Mouse (Mus musculus) stomach, embryonic 14.5 days (tissue): Measurements from ENCODE around the gene Samd15. TPM values are rescaled to one million over a fixed set of nuclear protein-coding genes. Genes with fewer than 3 reads are reported as not detected.
"Not testable (repeated sequence)": the region's sequence is repeated elsewhere in the genome, so short reads cannot be mapped to it uniquely, and the experiment has no call there.

Source experiments
- ATAC-seq: fragments of 200-750 bp; cut with Nextera tagmentation; 2 replicates; pipeline ENCODE4 v1.8.0; 2017; ENCODE audit warnings: low read depth, moderate TSS enrichment; ENCODE audit not compliant: insufficient number of reproducible peaks, insufficient read depth, low FRiP score
- H3K27ac ChIP-seq: fragments of 300-500 bp; sonication (generic); 2 replicates; pipeline ENCODE4 v1.5.1; 2014; ENCODE audit warnings: mild to moderate bottlenecking, low read length, moderate library complexity, mixed read lengths
- H3K27me3 ChIP-seq: fragments of 300-500 bp; sonication (generic); 2 replicates; pipeline ENCODE4 v1.6.1; 2014; ENCODE audit warnings: low read length, control low read depth, mixed read lengths; ENCODE audit not compliant: control insufficient read depth, insufficient read depth
- H3K36me3 ChIP-seq: fragments of 300-500 bp; sonication (generic); 2 replicates; pipeline ENCODE4 v1.6.1; 2014; ENCODE audit warnings: mild to moderate bottlenecking, control low read depth, low read length, moderate library complexity, mixed read lengths; ENCODE audit not compliant: control insufficient read depth, insufficient read depth
- H3K4me1 ChIP-seq: fragments of 300-500 bp; sonication (generic); 2 replicates; pipeline ENCODE4 v1.6.1; 2014; ENCODE audit warnings: low read length, control low read depth, mixed read lengths; ENCODE audit not compliant: control insufficient read depth, insufficient read depth
- H3K4me2 ChIP-seq: fragments of 300-500 bp; sonication (generic); replicated peaks from 2 replicates; pipeline ENCODE4 v1.6.1; 2014; ENCODE audit warnings: low read depth, low read length, control low read depth
- H3K4me3 ChIP-seq: fragments of 300-500 bp; sonication (generic); 2 replicates; pipeline ENCODE4 v1.5.1; 2014; ENCODE audit warnings: low read depth, low read length, control low read depth
- H3K9ac ChIP-seq: fragments of 300-500 bp; sonication (generic); replicated peaks from 2 replicates; pipeline ENCODE4 v1.6.1; 2014; ENCODE audit warnings: low read depth, mild to moderate bottlenecking, control low read depth, low read length, moderate library complexity, mixed read lengths
- H3K9me3 ChIP-seq: fragments of 300-500 bp; sonication (generic); 2 replicates; pipeline ENCODE4 v1.6.1; 2016; ENCODE audit warnings: low read depth, low read length, control low read depth; ENCODE audit not compliant: control insufficient read depth
- WGBS: fragments of 180-500 bp; shearing (Covaris S2); extraction: QIAGEN DNeasy Blood & Tissue Kit; methylation state at CpG from one replicate; pipeline ENCODE4 v1.1.7; 2014; 5-methylcytosine and 5-hydroxymethylcytosine counted together
- polyA plus RNA-seq: library from polyadenylated mRNA; unstranded; fragments of >200 nt; fragmentation: Nextera tagmentation; extraction: Ambion mirVana; gene quantifications from 2 replicates; pipeline ENCODE4 v1.2.1, GENCODE M21; 2014

The Samd15 gene
- polyA plus RNA-seq: 1.1 and 2.4 TPM in 2 replicates

DNA sequence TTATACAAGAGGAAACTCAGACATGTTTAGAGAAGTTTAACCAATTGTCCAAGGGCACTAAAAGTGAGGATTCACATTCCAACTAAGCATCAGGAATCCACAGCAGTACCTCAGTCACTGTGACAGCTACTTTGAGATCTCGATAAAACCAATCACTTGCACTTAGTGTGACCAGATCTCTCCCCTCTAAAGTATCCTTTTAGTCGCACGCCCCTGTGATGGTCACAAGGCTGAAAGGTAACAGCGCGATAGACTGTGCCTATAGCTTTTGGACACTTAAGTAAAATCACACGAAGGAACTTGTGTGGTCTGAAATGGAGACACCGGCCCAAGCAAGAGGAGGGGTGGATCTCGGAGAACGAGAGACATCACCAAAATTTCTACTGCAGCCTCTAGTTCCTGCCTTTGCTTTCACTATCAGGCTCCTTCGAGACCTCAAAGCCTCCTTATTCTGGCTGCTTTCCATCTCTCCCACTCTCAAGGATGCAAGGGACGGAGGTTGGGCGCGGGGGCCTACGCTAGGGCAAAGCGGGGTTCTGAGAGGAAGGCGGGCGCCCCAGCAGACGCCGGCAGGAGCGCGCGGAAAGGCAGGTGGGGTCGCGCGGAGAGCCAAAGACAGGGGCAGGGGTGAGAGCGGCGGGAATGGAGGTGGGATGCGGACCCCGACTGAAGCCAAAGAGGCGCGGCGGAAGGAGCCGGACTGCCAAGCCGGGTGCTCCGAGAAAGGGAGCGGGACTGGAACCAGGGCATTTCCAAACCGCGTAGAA, at the start of gene Samd15:
TSS of gene Samd15 (plus strand) at position 518 of the 767 bp plus-strand sequence.
- no peaks in the 10 kb centered on the region for H3K36me3 ChIP-seq
- peak within 1 kb of the TSS; percentile 92 for H3K4me3 ChIP-seq
- H3K27me3 ChIP-seq: no peaks in the 10 kb centered on the region
- peaks cover 6% of the 10 kb centered on the region; the same call in 1 of the 2 replicates for H3K4me1 ChIP-seq
- H3K4me2 ChIP-seq: peak within 1 kb of the TSS; percentile 87
- H3K9ac ChIP-seq: peak within 1 kb of the TSS; percentile 86
- ATAC-seq: peak; percentile 39; the same call in 1 of the 2 replicates
- no peaks in the 10 kb centered on the region for H3K9me3 ChIP-seq
- H3K27ac ChIP-seq: peak within 1 kb of the TSS; percentile 71; the same call in 1 of the 2 replicates
- under 1% methylated on average over 36 of the region's 38 CpGs for WGBS

DNA sequence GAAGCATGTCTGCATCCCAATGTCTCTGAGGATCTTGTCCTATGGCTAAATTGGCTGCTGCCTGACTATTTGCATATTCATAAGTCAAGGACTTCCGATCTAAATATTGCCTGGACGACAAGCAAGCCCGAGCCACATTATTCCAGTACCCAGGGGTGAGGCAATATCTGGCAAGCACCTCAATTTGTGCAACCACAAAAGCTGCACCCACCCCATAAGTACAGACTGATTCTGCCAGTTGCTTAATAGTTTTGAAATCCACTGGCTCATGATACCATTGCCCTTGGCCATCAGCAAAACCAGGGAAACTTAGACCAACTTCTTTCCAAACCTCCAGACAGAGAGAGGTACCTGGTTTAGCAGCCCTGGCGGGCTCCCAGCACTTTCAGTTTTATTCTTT, 45.1 kb upstream of the Samd15 start:
- not testable (repeated sequence) for H3K4me1 ChIP-seq, H3K27ac ChIP-seq, H3K36me3 ChIP-seq, H3K9ac ChIP-seq, H3K4me3 ChIP-seq, H3K4me2 ChIP-seq, ATAC-seq, H3K27me3 ChIP-seq, H3K9me3 ChIP-seq
- WGBS: 94% methylated on average over 4 of the region's 4 CpGs

DNA sequence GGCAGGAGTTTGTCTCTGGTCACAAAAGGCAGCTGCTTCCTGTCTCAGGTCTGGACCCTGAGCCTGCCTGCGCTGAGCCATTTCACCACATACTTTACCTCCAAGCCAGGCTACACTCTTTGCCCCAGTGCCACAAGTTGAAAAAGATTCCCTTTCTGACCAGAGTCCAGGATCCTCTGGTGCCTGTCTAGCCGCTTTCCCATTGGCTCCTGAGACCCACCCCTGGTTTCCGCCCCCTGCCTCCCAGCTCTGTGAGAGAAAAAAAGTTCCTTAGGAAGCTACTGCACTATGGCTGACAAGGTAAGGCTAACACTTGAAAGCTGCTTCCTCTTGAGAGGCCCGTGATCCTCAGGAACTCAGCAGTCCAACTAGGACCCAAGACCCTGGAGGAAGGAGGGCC, 42.2 kb upstream of the Samd15 start:
- no peaks in the 10 kb centered on the region for H3K27me3 ChIP-seq
- H3K9ac ChIP-seq: no peak overlapping the region
- no peak overlapping the region for H3K4me2 ChIP-seq
- WGBS: 47% methylated on average over 4 of the region's 4 CpGs
- H3K27ac ChIP-seq: no peak overlapping the region
- H3K4me3 ChIP-seq: no peak overlapping the region
- H3K9me3 ChIP-seq: no peaks in the 10 kb centered on the region
- H3K4me1 ChIP-seq: no peaks in the 10 kb centered on the region
- ATAC-seq: peak; percentile 56; the same call in 1 of the 2 replicates
- H3K36me3 ChIP-seq: peaks cover 4% of the 10 kb centered on the region; the same call in 1 of the 2 replicates

DNA sequence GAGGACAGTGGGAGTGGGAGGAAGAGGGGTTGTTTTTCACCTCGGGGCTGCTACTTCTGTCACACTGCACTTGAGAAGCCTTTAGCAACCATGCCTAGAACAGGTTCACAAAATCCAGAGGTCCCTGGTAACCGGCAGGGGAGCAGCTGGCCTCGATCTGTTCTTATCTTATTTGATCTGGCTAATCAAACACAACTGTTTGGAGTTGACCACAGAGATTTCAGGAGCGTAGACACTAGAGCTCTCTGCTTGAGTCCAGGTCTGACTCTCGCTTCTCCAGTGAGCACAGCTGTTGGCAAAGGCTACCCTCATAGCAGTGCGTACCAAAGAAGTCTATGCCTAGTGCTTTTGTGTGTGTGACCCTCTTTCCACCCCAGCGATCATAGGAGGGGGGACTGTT, 41.4 kb upstream of the Samd15 start:
- H3K4me1 ChIP-seq: no peaks in the 10 kb centered on the region
- no peaks in the 10 kb centered on the region for H3K9me3 ChIP-seq
- peak; percentile 23; the same call in 1 of the 2 replicates for ATAC-seq
- H3K27me3 ChIP-seq: no peaks in the 10 kb centered on the region
- H3K9ac ChIP-seq: no peak overlapping the region
- no peak overlapping the region for H3K27ac ChIP-seq
- 58% methylated on average over 7 of the region's 7 CpGs for WGBS
- peaks cover 4% of the 10 kb centered on the region; the same call in 1 of the 2 replicates for H3K36me3 ChIP-seq
- H3K4me3 ChIP-seq: no peak overlapping the region
- no peak overlapping the region for H3K4me2 ChIP-seq

DNA sequence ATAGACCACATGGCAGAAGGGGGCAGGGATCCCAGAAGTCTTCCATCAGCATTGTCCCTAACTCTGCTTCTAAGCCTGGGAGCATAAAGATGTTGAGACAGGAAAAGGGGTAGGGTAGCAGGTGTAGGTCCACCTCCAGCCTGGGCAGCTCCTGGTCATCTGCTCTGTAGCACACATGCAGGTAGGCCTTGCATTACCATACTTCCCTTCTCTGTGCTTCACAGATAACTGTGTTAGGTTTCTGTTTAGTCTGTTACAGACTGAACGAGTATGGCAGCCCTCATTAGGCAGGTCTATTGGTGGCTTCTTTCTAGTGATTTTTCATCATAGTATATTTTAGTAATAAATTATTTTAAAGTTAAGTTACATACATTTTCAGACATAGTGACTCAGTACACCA, 39.2 kb upstream of the Samd15 start:
- no peak overlapping the region for H3K4me3 ChIP-seq
- no peaks in the 10 kb centered on the region for H3K4me1 ChIP-seq
- H3K4me2 ChIP-seq: no peak overlapping the region
- 80% methylated on average over 1 of the region's 1 CpGs for WGBS
- no peak overlapping the region for H3K27ac ChIP-seq
- H3K9me3 ChIP-seq: no peaks in the 10 kb centered on the region
- H3K36me3 ChIP-seq: peaks cover 4% of the 10 kb centered on the region; the same call in 1 of the 2 replicates
- no peak overlapping the region for H3K9ac ChIP-seq
- H3K27me3 ChIP-seq: no peaks in the 10 kb centered on the region
- ATAC-seq: no peak

DNA sequence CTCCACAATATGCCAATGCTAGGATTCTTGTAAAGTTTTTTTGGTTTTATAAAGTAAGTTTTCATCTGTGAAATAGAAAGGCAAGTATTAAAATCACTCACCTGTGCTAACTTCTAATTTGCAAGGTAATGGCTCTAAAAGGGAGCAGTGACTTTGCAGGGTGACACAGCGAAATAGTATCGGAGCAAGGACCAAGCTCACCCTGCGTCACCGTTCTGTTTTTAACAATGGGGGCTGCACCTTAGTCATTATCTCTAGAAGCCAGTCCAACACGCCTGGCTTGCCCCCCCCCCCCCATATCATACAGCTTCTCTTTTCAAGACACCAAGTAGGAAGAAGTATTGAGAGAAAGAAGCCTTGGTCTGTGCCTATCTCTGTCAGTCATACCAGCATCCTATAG, 38.7 kb upstream of the Samd15 start:
- Histone ChIP-seq H3K4me2 (no peak overlapping the region), H3K27me3 (no peaks in the 10 kb centered on the region), H3K9me3 (no peaks in the 10 kb centered on the region), H3K4me1 (no peaks in the 10 kb centered on the region), H3K9ac (no peak overlapping the region), H3K4me3 (no peak overlapping the region), H3K27ac (no peak overlapping the region), H3K36me3 (peaks cover 4% of the 10 kb centered on the region; the same call in 1 of the 2 replicates)
- ATAC-seq: no peak
- WGBS: 90% methylated on average over 5 of the region's 5 CpGs

DNA sequence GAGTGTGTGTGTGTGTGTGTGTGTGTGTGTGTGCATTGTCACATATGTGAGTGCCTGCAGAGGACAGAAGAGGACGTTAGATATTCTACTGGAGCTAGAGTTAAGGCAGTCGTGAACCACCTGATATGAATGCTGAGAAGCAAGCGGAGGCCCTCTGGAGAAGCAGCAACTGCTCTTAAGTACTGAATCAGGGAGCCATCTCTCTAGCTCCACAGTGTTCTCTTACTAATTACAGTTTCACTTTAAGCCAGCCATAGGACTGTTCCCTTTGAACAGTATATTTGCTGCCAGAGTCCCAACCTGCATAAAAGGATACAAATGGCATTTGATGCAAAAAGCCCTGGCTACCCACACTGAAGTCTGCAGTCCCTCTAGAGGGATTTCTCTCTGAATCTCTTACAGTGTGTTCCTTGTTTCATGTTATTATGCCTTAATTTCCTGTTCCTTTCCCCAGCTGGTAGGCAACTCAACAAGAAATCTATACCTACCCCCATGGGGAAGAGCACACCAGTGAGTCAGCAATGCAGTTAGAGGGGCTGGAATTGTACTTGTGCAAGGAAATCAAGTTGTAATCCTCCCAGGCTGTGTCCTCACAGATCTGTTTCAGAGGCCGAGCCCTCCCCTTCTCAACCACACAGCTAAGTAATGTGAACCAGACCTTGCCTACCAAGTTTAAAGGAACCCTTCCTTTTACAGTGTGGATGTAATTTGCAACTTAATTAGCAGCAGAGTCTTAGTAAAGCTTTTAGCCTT, 24.2 kb upstream of the Samd15 start:
- H3K27me3 ChIP-seq: no peaks in the 10 kb centered on the region
- H3K36me3 ChIP-seq: no peaks in the 10 kb centered on the region; the same call in 1 of the 2 replicates
- no peak overlapping the region for H3K9ac ChIP-seq
- no peak for ATAC-seq
- no peak overlapping the region for H3K27ac ChIP-seq
- WGBS: 77% methylated on average over 4 of the region's 4 CpGs
- no peak overlapping the region for H3K4me3 ChIP-seq
- no peaks in the 10 kb centered on the region for H3K4me1 ChIP-seq
- no peaks in the 10 kb centered on the region for H3K9me3 ChIP-seq
- H3K4me2 ChIP-seq: no peak overlapping the region

DNA sequence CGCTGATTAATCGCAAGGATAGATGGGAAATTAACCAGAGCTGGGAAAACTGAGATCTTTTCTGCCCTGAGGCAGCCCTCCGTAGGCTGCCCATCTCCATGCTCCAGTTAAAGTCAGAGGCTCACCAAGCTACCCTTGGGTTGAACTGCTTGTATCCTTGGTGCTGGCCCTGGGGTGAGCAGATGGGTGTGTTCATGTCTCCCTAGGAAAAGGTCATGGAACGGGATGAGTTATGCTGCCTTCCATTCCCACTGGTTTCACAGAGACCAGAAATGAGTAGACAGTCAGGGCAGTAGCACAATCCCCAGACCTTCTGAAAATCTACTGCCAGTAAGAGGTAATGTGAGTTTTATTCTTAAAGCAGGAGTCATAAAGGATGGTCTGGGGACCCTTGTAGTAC, 21.9 kb upstream of the Samd15 start:
- no peak overlapping the region for H3K4me2 ChIP-seq
- H3K9ac ChIP-seq: no peak overlapping the region
- H3K27ac ChIP-seq: no peak overlapping the region
- ATAC-seq: no peak
- H3K4me3 ChIP-seq: no peak overlapping the region
- no peaks in the 10 kb centered on the region for H3K4me1 ChIP-seq
- 96% methylated on average over 4 of the region's 4 CpGs for WGBS
- no peaks in the 10 kb centered on the region for H3K27me3 ChIP-seq
- no peaks in the 10 kb centered on the region for H3K9me3 ChIP-seq
- H3K36me3 ChIP-seq: no peaks in the 10 kb centered on the region
